Mouse (Mus musculus): Measurements from ENCODE around the gene Cacna1d.

Cacna1d gene

GRCm38 (mm10) chr14:30066752-30067151 lies 424.5 kb downstream of the Cacna1d start:
- no peak for DNase-seq

GRCm38 (mm10) chr14:30064864-30065263 lies 426.4 kb downstream of the Cacna1d start:
- no peak for DNase-seq

- DNase-seq, result peak; percentile 27 to 64
Measured at GRCm38 (mm10) chr14:30056031-30056766, 435.1 kb downstream of the Cacna1d start.

DNA sequence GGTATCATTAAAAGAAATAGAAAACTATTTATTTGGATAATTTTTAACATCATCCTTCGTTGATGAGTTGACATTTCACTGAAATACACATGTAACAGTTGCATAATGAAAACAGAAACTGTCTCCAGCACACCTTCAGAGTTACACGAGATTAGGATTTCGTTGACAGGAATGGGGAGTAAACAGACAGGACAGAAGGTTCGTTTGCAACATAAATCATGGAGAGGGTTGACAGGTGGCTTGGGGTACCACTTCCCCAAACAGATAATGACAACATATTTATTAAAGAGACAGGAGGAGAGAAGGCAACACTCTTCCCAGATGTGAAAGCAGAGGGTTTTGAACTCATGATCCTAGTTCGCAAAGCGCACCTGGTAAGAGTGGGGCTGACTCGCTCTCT lies 436.3 kb downstream of the Cacna1d start:
- peak in 1 of 2 experiments; percentile 16 for DNase-seq

GRCm38 (mm10) chr14:30050280-30050679 lies 441.0 kb downstream of the Cacna1d start:
- no peak for DNase-seq

- DNase-seq, result no peak
Measured at GRCm38 (mm10) chr14:30048049-30048448, 443.2 kb downstream of the Cacna1d start.

GRCm38 (mm10) chr14:30046976-30047375 lies 444.3 kb downstream of the Cacna1d start:
- DNase-seq, result peak; percentile 40 to 72

DNA sequence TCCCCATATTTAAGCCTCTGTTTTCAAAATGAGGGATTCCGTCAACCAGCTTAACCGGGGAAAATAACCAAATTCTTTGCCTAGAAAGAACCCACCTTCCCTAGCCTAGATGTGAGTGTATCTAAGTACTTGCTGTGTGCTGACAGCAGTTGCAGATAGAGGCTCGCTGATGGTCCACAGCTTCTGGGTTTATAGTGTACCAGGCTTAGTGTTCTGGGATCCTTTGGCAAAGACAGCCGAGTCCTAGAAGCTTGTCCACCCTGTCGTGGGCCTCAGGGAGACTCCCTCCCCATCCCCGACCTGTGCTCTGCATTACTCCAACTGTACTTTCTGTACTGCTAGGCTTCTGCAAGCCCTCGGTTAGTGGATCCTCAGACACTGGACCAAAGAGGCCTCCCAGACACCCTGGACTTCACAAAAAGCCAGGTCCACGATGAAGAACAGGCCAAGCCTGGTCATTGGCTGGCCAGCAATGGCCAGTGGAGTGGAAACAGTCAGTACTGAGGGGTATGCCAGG lies 445.5 kb downstream of the Cacna1d start:
- peak in 1 of 2 experiments; percentile 35 for DNase-seq

DNA sequence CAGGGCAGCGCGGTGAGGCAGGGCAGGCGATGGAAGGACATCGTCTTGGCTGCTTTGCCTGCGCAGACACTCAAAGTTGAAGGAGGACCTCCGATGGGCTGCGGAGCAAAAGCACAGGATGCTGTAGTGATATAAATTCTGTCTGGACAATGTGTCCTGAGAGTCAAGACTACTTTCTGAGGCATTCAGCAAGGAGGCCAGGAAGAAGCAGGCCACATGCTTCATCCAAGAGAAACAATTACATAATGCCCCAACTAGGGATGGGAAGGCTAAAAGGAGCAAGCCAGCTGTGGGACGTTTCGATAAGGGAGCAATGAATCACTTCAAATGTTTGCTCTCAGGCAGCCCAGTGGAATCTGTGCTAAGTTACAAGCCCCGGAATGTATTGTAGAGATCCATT lies 446.0 kb downstream of the Cacna1d start:
- DNase-seq, result peak in 1 of 2 experiments; percentile 42

DNA sequence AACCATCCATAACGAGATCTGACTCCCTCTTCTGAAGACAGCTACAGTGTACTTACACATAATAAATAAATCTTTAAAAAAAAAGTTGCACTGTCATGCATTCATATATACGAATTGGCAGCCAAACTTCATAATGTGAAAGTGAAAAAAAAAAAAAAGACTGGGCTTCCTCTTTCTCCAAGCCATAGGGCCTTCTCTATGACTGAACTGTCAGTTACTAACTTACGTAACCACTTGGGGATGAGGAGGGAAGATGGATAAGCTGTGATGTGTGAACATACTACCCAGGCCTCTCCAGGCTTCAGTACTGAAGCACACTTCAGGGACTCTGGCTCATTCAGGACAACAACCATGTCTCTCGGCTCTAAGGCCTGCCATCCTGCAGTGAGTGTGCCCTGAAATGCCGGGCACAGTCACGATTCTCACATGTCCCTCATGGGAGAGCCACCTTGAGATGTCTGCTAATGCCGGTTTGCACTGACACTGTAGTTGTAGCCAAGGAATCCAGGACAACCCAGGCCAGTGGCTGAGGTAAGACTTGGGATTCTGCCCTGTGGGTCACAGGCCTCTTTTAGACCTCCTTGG lies 447.8 kb downstream of the Cacna1d start:
- peak in 1 of 2 experiments; percentile 31 for DNase-seq

GRCm38 (mm10) chr14:30041836-30042235 lies 449.4 kb downstream of the Cacna1d start:
- DNase-seq, result peak in 1 of 2 experiments; percentile 57

DNA sequence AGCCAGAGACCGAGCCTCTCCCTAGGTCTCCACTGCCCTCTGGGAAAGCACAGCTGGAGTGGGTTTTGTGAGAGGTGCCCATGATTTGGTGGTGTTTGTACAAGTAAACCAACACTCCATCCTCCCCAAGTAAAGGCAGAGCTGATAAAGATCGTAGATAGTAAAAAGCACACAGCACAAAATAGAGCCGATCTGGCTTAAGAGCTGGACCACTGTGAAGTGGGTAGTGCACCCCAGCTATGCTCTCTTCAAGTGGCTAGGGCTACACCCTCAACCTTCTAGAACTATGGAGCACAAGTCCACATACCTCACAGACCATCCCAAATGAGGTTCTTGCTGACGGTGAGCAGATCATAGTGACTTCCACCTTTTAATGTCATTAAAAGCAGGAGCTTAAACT lies 451.8 kb downstream of the Cacna1d start:
- DNase-seq, result peak in 1 of 2 experiments; percentile 7

DNA sequence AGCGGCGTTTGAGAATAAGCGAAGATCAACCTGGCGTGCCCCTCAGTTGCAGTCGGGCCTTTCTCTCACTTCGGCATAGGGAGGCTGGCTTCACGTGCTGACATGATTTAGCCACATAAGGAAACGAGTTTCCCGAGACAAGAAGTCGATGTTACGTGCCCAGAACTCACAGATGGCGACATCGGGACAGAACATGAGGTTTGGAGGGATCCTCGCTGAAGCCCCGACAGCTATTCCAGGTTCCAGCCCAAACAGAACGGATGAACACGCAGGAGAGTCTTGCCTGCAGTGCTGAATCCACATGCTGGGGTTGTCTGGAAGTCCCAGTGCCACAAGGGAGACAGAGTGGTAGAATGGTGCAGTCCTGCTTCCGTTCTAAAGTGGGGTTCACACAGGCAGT lies 452.8 kb downstream of the Cacna1d start:
- peak in 1 of 2 experiments; percentile 27 for DNase-seq

DNA sequence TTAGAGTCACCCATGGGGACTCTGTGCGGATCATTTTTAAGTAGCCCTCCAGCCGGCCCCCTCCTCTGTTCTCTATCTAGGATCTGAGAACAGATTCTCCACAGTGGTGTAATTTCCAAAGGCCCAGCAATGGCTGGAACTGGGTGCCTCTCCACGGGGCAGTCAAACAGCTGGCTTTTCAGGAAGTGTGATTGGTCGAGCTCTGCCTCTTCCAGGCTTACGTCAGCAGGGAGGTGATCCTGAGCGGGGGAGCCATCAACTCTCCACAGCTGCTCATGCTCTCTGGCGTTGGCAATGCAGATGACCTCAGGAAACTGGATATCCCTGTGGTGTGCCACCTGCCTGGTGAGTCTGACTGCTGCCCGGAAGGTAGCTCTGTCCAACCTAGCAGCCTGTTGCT lies 457.9 kb downstream of the Cacna1d start:
- peak in 1 of 2 experiments; percentile 32 for DNase-seq

DNA sequence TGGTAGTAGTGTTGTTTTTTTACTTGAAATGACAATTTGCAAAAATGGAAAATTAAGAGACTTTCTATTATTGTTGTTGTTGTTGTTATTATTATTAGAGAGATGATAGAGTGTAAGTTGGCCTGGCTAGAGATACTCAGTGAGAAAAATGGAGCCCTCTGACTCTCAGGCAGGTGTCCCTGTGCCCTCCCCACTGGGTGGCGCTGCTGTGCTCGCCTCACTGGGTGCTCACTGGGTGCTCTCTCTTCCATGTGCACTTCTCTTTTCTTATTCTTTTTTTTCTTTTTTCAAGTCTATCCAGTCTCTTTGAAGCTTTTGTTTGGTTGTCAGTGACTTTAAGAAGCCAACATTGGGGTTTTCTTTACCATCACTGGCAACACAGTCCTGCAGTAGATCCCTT lies 463.9 kb downstream of the Cacna1d start:
- DNase-seq, result peak; percentile 55 to 66

GRCm38 (mm10) chr14:30024387-30024786 lies 466.9 kb downstream of the Cacna1d start:
- DNase-seq, result no peak

DNA sequence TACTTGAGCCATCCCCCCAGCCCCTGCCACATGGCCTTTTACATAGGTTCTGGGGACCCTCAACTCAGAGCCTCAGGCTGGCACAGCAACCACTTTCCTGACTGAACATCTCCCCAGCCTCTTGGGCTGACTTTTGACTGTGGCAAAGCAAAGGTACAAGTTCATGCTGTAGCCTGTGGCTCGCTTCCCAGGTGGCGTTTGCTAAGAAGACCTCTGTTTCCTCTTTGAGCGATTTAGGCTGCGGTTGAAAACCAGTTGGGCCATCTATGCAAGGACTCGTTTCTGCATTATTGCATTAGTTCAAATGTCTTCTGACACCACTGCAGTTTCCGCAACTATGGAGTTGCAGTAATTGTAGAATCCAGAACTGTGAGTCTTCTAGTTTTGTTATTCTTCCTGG lies 468.8 kb downstream of the Cacna1d start:
- DNase-seq, result peak in 1 of 2 experiments; percentile 41

DNA sequence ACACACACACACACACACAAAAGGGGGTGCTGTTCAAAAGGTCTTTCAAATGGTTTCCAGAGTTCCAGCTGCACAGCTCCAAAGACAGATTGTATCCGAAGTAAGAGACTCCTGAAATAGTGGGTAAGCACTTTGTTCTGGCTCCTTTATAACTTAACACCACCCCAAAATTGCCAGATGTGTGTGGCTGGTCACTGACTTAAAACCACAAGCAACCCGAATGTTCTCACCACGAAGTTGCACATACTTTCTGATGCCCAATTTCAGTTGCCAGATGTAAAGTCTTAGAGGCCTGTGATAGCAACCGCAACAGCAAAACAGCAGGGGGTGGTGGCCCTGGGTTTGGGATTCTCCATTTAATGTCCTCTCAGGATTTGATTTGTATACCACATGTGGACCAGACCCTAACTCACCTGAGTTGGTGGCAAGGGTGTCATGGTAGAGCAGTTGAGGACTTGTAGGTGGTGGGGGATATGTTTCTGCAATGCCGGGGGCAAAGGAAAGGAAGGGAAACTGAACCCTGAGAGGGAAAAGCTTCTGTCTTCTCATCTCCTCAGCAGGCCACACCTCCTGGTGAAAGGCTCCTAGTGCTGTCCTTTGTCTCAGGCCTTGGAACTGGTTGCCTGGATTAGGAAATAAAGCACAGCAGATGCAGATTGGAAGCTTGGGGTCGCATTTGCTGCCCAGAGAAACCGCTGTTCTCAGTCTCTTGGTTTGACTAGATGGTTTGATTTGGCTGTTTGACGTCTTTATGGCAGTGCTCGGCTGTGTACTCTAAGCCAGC lies 471.3 kb downstream of the Cacna1d start:
- no peak for DNase-seq

- peak; percentile 73 to 84 for DNase-seq
Measured at GRCm38 (mm10) chr14:30019375-30019774, 471.9 kb downstream of the Cacna1d start.

DNA sequence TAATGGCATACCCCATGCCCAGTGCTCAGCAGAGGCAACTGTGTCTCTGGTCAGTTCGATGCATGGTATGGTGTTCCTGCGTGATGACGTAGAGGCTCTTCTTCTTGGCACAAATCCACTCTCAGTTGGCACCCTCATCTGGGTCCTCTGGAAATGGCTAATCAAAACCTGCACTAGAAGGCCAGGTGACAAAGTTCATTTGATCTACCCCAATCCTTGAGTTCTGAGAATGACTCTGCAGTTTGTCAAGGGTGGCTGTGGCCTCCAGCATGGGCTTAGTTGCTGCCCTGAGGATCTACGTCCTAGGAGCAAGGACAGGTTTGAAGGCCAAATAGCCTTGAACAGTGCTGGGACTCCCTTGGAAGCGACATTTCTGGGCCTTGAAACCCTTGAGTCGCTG lies 472.4 kb downstream of the Cacna1d start:
- peak; percentile 28 to 60 for DNase-seq

DNA sequence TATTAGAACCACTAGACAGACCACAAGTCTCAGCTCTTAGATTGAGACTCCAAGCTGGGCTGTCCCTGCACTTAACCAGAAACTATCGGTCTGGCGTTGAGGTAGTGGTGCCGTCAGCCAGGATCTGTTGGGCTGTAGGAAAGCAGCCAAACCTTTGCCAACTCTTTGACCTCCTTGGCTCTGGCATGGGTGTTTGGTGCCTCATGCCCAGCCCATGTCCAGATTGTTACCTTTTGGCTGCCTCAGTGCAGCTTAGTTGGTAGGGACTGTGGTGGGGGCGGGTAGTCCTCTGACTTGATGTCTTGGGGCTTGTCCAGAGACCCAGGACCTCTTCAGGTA lies 472.8 kb downstream of the Cacna1d start:
- DNase-seq, result peak; percentile 35 to 75

DNA sequence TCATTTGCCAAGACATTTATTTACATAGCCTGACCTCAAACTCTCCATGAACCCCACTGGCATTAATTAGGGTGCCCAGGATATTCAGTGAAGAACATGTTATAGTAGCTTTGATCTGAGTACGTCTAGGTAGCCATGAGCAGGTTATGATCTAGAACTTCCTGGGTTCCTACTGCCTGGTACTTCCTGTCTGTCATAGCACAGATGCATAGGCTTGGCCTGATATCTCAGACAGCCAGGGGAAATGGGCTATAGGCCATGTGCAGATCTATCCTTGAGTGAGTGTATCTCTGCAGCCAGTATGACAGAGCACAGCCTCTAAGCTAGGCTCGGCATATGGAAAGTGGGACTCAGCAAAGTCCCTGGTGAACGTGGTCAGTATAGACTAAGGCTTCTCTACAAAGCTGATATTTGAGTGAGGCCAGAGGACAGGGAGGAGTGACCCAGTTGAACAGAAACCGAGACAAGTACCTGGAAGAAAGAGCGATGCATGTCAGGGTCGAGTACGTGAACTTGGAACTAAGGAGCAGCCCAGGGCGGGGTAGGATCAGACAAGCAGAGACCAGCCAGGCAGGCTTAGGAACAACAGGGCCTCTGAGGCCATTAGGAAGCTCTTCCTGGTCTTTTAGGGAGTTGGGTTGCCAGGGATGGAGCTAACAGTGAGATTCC lies 473.3 kb downstream of the Cacna1d start:
- peak; percentile 48 to 80 for DNase-seq

DNA sequence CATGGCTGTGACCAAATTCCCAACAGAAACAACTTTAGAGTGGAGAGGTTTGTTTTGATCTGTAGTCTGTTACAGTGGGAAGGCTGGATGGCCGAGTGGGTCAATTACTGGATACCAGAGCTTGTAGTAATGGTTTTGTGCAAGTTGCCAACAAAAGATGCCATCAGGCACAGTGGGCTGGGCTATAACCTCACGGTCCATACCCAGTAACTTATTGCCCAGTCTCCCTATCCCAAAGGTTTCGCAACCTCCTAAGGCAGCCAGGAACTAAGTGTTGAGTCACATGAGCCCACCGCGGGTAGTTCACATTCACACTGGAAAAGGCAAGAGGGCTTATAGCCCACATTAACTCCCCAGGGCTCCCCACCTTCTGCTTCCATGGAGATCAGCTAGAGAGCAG lies 474.6 kb downstream of the Cacna1d start:
- DNase-seq, result no peak

Data from kidney, postnatal 25 days (tissue).